Mouse (Mus musculus) heart, postnatal 0 days (tissue): Measurements from ENCODE around the gene Olfr49.

ENCODE experiments used
- CTCF ChIP-seq: IDR thresholded peaks from 2 replicates; pipeline ENCODE4 v1.5.1; 2016; ENCODE audit warnings: antibody characterized with exemption, control low read depth, low read depth
- EP300 ChIP-seq: IDR thresholded peaks from 2 replicates; pipeline ENCODE4 v1.6.1; 2016; ENCODE audit warnings: antibody characterized with exemption, low read depth

DNA sequence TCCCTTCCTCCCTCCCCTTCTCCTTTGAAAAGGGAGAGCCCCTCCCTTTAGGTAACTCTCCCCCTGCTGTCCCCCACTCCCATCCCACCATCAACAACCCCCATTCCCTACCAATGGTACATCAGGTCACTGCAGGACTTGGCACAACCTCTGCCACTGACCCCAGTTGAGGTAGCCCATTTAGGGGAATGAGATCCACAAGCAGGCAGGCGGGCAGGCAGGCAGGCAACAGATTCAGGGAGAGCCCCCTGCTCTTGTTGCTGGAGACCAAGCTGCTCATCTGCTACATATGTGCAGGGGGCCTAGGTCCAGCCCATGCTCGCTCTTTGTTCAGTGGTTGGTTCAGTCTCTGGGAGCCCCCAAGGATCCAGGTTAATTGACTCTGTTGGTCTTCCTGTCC, 8.3 kb downstream of the Olfr49 start:
- TF ChIP-seq CTCF, result no peak
- no peak for TF ChIP-seq EP300
